Comparison of ENCODE assay signal across 24 mouse cellular contexts in the genomic region with DNA sequence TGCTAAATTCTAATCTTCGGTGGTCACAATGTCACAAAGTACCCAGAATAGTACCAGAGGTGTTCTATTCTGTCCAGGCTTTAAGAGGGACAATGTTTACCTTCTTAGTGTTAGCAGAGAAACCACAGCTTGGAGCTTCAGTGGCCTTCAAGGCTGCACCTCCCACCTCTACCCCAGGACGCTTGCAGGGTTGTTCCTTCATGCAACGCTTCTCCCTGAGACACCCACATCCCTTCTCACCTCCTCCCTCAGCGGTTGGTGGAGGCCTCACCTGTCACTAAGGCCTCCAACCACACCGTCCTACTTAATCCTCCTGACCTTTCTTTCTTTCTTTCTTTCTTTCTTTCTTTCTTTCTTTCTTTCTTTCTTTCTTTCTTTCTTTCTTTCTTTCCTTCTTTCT. TPM values are rescaled to one million over a fixed set of nuclear protein-coding genes. Genes with fewer than 3 reads are reported as not detected.
DNase-seq lines count a peak whose midpoint lies in the region; ATAC-seq lines count a peak whose summit lies in the region.
"Had no signal": no experiment of that assay in that cellular context is flagged by ENCODE, and none has a peak within 500 bp of the region (broad histone marks: within the 10 kb centered on the region; RNA-seq: fewer than 3 reads in every experiment).

No protein-coding gene starts in this region.

- ATAC-seq in neural tube, embryonic 15.5 days (ENCODE audit: low FRiP score): no peak
- ATAC-seq in intestine, embryonic 16.5 days: no peak
- no peak for ATAC-seq in hindbrain, embryonic 16.5 days
- ATAC-seq: forebrain, embryonic 15.5 days; lung, postnatal 0 days; midbrain, embryonic 15.5 days had no signal

- H3K27me3 ChIP-seq in neural tube, embryonic 15.5 days (replicated peaks): no peaks in the 10 kb centered on the region
- H3K27me3 ChIP-seq in intestine, embryonic 16.5 days (replicated peaks; ENCODE audit: control insufficient read depth, insufficient read depth, low read length): no peaks in the 10 kb centered on the region
- H3K27me3 ChIP-seq in hindbrain, embryonic 16.5 days (replicated peaks; ENCODE audit: control insufficient read depth, insufficient read depth, low read length): no peaks in the 10 kb centered on the region
- H3K27me3 ChIP-seq: forebrain, embryonic 15.5 days; heart, embryonic 12.5 days; midbrain, embryonic 15.5 days had no signal

- 0 out of 2 replicates have a peak, but pooled peaks cover 3% of the 10 kb centered on the region for H3K4me1 ChIP-seq in neural tube, embryonic 15.5 days
- 0 out of 2 replicates have a peak, but pooled peaks cover 2% of the 10 kb centered on the region for H3K4me1 ChIP-seq in intestine, embryonic 16.5 days (ENCODE audit: control insufficient read depth, insufficient read depth, low read length)
- H3K4me1 ChIP-seq in hindbrain, embryonic 16.5 days (ENCODE audit: control insufficient read depth, insufficient read depth, low read depth, low read length): no peaks in the 10 kb centered on the region
- H3K4me1 ChIP-seq: embryonic facial prominence, embryonic 10.5 days; forebrain, embryonic 15.5 days; heart, embryonic 12.5 days; limb, embryonic 10.5 days; megakaryocyte, embryonic 14.5 days; midbrain, embryonic 15.5 days had no signal

- peak; percentile 71 for DNase-seq in CD4-positive helper T cell, adult 2 months (ENCODE audit: low read depth, low spot score)
- peak; percentile 64 for DNase-seq in T-cell, adult 2 months (ENCODE audit: low spot score)
- peak; percentile 74 to 83 for DNase-seq in natural killer cell, adult 2 months (ENCODE audit: low spot score in 2 of 2)
- DNase-seq in thymus, postnatal 14 days: peak; percentile 60
- DNase-seq: adrenal gland, adult 2 months; cerebellum, adult 11-12 months; cerebellum, postnatal 10 days; gastrocnemius, postnatal 10 days; heart, adult 11 months; heart, postnatal 10 days; kidney, adult 8-10 months; kidney, postnatal 14 days; right cerebral cortex, postnatal 25 days had no signal

- no peaks in the 10 kb centered on the region for H3K36me3 ChIP-seq in neural tube, embryonic 15.5 days
- no peaks in the 10 kb centered on the region for H3K36me3 ChIP-seq in intestine, embryonic 16.5 days (ENCODE audit: control insufficient read depth, insufficient read depth, low read length)
- H3K36me3 ChIP-seq in hindbrain, embryonic 16.5 days (ENCODE audit: control insufficient read depth, insufficient read depth, low read length): no peaks in the 10 kb centered on the region
- H3K36me3 ChIP-seq: embryonic facial prominence, embryonic 10.5 days; forebrain, embryonic 15.5 days; heart, embryonic 12.5 days; limb, embryonic 10.5 days; midbrain, embryonic 15.5 days had no signal

- H3K4me3 ChIP-seq in neural tube, embryonic 15.5 days (replicated peaks): no peak overlapping the region
- H3K4me3 ChIP-seq in intestine, embryonic 16.5 days (ENCODE audit: low read length): no peak overlapping the region
- no peak overlapping the region for H3K4me3 ChIP-seq in hindbrain, embryonic 16.5 days (ENCODE audit: low read length)
- H3K4me3 ChIP-seq: embryonic facial prominence, embryonic 10.5 days; forebrain, embryonic 15.5 days; heart, embryonic 12.5 days; limb, embryonic 10.5 days; megakaryocyte, embryonic 14.5 days; midbrain, embryonic 15.5 days had no signal

- WGBS in neural tube, embryonic 15.5 days: 69% methylated on average over 5 of the region's 5 CpGs
- 57% methylated on average over 5 of the region's 5 CpGs for WGBS in intestine, embryonic 16.5 days
- WGBS in hindbrain, embryonic 16.5 days: 60% methylated on average over 5 of the region's 5 CpGs

- no peak overlapping the region for H3K4me2 ChIP-seq in neural tube, embryonic 15.5 days
- no peak overlapping the region for H3K4me2 ChIP-seq in intestine, embryonic 16.5 days (ENCODE audit: low read depth, low read length)
- no peak overlapping the region for H3K4me2 ChIP-seq in hindbrain, embryonic 16.5 days (ENCODE audit: low read length)
- H3K4me2 ChIP-seq: forebrain, embryonic 15.5 days; heart, embryonic 12.5 days; midbrain, embryonic 15.5 days had no signal

- no peaks in the 10 kb centered on the region for H3K9me3 ChIP-seq in neural tube, embryonic 15.5 days (replicated peaks)
- no peaks in the 10 kb centered on the region for H3K9me3 ChIP-seq in intestine, embryonic 16.5 days (ENCODE audit: control insufficient read depth, low read length)
- H3K9me3 ChIP-seq in hindbrain, embryonic 16.5 days (ENCODE audit: control insufficient read depth, low read length): no peaks in the 10 kb centered on the region
- H3K9me3 ChIP-seq: embryonic facial prominence, embryonic 10.5 days; forebrain, embryonic 15.5 days; heart, embryonic 12.5 days; limb, embryonic 10.5 days; megakaryocyte, embryonic 14.5 days; midbrain, embryonic 15.5 days had no signal

- H3K27ac ChIP-seq in neural tube, embryonic 15.5 days (replicated peaks): no peak overlapping the region
- H3K27ac ChIP-seq in intestine, embryonic 16.5 days (ENCODE audit: low read length): no peak overlapping the region
- H3K27ac ChIP-seq in hindbrain, embryonic 16.5 days (ENCODE audit: low read depth, low read length): no peak overlapping the region
- H3K27ac ChIP-seq: embryonic facial prominence, embryonic 10.5 days; forebrain, embryonic 15.5 days; limb, embryonic 10.5 days; midbrain, embryonic 15.5 days; stomach, postnatal 0 days had no signal

- H3K9ac ChIP-seq in neural tube, embryonic 15.5 days (replicated peaks): no peak overlapping the region
- H3K9ac ChIP-seq in intestine, embryonic 16.5 days (ENCODE audit: low read depth, low read length): no peak overlapping the region
- H3K9ac ChIP-seq in hindbrain, embryonic 16.5 days (ENCODE audit: low read depth, low read length): no peak overlapping the region
- H3K9ac ChIP-seq: forebrain, embryonic 15.5 days; heart, embryonic 12.5 days; midbrain, embryonic 15.5 days had no signal

RNA-seq across cellular contexts. Expression of a gene that starts 17.2 kb away (rescaled TPM):
- polyA plus RNA-seq in neural tube, embryonic 15.5 days (2015; fragmentation: Nextera tagmentation; extraction: Ambion mirVana): 12.2 and 15.5 TPM in 2 replicates
- polyA plus RNA-seq in intestine, embryonic 16.5 days (2015; fragmentation: Nextera tagmentation; extraction: Ambion mirVana): 39.5 TPM in 2 replicates
- polyA plus RNA-seq in hindbrain, embryonic 16.5 days (2015; fragmentation: Nextera tagmentation; extraction: Ambion mirVana): 9.9 and 14.6 TPM in 2 replicates

RNA-seq across cellular contexts. Expression of a gene that starts 43.3 kb away (rescaled TPM):
- polyA plus RNA-seq in neural tube, embryonic 15.5 days (2015; fragmentation: Nextera tagmentation; extraction: Ambion mirVana): 86.5 and 117 TPM in 2 replicates
- 204 and 224 TPM in 2 replicates for polyA plus RNA-seq in intestine, embryonic 16.5 days (2015; fragmentation: Nextera tagmentation; extraction: Ambion mirVana)
- 92.6 and 97.9 TPM in 2 replicates for polyA plus RNA-seq in hindbrain, embryonic 16.5 days (2015; fragmentation: Nextera tagmentation; extraction: Ambion mirVana)

RNA-seq across cellular contexts. Expression of a gene that starts 59.3 kb away (rescaled TPM):
- polyA plus RNA-seq in neural tube, embryonic 15.5 days (2015; fragmentation: Nextera tagmentation; extraction: Ambion mirVana): 24.6 and 25.1 TPM in 2 replicates
- 19.9 and 29.6 TPM in 2 replicates for polyA plus RNA-seq in intestine, embryonic 16.5 days (2015; fragmentation: Nextera tagmentation; extraction: Ambion mirVana)
- polyA plus RNA-seq in hindbrain, embryonic 16.5 days (2015; fragmentation: Nextera tagmentation; extraction: Ambion mirVana): 21.2 and 24.6 TPM in 2 replicates
